Mouse (Mus musculus): Measurements from ENCODE around the gene Zan.

- TF ChIP-seq CTCF (IDR thresholded peaks at IDR 0.05; ENCODE audit: low read depth, low read length) (peak; percentile 82), POLR2A (IDR thresholded peaks at IDR 0.05; ENCODE audit: insufficient read depth, low read length) (no peak), EP300 (IDR thresholded peaks at IDR 0.05; ENCODE audit: insufficient read depth, low read depth, low read length) (no peak)
Measured at GRCm38 (mm10) chr5:137512847-137513794, 36.3 kb upstream of the Zan start.

Measured in ES-Bruce4 (cell line).